Mouse (Mus musculus): Measurements from ENCODE around the gene Corin.

Gene Corin

GRCm38 (mm10) chr5:72298418-72299104 lies 205.7 kb downstream of the Corin start:
- DNase-seq = no peak

- no peak for DNase-seq
Measured at GRCm38 (mm10) chr5:72285077-72285476, 219.2 kb downstream of the Corin start.

- DNase-seq = no peak
Measured at GRCm38 (mm10) chr5:72282907-72283306, 221.4 kb downstream of the Corin start.

GRCm38 (mm10) chr5:72269652-72270051 lies 234.6 kb downstream of the Corin start:
- peak; percentile 56 for DNase-seq

- DNase-seq = no peak
Measured at GRCm38 (mm10) chr5:72269204-72269603, 235.1 kb downstream of the Corin start.

GRCm38 (mm10) chr5:72266955-72267535 lies 237.2 kb downstream of the Corin start:
- DNase-seq = peak; percentile 83

- DNase-seq = no peak
Measured at GRCm38 (mm10) chr5:72264195-72264751, 240.0 kb downstream of the Corin start.

GRCm38 (mm10) chr5:72261802-72262324 lies 242.4 kb downstream of the Corin start:
- DNase-seq = no peak

GRCm38 (mm10) chr5:72259298-72259621 lies 245.0 kb downstream of the Corin start:
- DNase-seq = no peak

GRCm38 (mm10) chr5:72258409-72259297 lies 245.6 kb downstream of the Corin start:
- no peak for DNase-seq

GRCm38 (mm10) chr5:72257084-72257483 lies 247.2 kb downstream of the Corin start:
- DNase-seq = no peak

GRCm38 (mm10) chr5:72254958-72255357 lies 249.3 kb downstream of the Corin start:
- no peak for DNase-seq

GRCm38 (mm10) chr5:72250180-72250579 lies 254.1 kb downstream of the Corin start:
- no peak for DNase-seq

All from kidney, adult 9 months (tissue).